Mouse (Mus musculus): ENCODE data around the gene Chrna9.

DNA sequence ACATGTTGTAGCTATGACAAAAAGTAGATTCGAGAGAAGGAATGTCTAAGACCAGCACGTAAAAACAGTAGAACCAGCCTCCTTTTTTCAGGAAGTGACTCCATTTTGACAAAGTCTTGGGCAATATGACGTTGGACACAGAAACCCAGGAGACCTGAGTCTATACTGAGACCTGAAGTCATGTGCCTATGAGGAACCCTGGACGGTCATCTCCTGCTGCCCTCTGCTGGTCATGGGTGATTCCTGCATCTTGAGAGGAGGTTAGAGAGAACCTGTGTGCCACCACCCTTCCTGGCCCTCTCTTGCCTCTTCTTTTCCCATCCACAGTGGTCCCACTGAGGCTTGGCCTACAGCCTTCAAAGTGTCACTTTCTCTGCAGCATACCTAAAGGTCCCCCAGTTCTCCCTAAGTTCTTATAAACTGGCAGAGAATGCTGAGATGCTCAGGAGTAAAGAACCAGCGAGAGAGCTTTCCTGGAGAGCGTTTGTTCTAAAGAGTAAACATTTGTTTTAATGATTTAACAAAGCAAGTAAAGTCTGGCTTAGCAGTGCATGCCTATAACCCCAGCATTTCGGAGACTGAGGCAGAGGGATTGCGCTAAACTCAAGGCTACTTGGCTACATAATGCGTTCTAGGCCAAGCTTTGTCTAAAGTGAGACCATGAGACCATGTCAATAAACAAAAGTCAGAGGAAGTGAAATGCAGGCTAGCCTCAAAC, 3.4 kb downstream of the Chrna9 start:
- TF ChIP-seq CTCF (IDR thresholded peaks at IDR 0.05; ENCODE audit: borderline replicate concordance, extremely low read depth, insufficient read depth, insufficient read length), result peak; percentile 91
- no peak for TF ChIP-seq POLR2A (IDR thresholded peaks at IDR 0.05; ENCODE audit: borderline replicate concordance, extremely low read depth, insufficient read depth, insufficient read length, poor library complexity, severe bottlenecking)
